Mouse (Mus musculus): ENCODE measurements around the gene Cacna1h. TPM values are rescaled to one million over a fixed set of nuclear protein-coding genes. Genes with fewer than 3 reads are reported as not detected.

Cacna1h gene
- polyA plus RNA-seq, 2 experiments = 0.50 to 1.2 TPM

DNA sequence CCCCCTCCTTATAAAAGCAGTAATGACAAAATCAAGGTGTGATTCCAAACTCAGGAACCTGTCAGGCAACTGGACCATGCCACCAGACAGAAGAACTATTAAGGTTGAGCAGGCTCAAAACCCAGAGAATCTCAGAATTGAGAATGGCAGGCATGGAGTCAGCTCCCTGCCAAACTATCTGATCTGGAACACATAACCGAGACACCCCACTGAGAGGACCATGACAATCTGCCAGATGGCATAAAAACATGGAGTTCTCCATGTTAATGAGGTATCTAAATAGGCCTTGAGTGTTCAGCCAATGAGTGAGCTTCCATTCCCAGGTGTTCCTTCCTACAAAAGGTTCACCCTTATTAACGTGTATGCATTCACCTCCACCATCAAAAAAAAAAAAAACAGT, 72.3 kb downstream of the Cacna1h start:
- no peak overlapping the region for H3K9ac ChIP-seq (replicated peaks)
- H3K27me3 ChIP-seq (ENCODE audit: control insufficient read depth, insufficient read depth, low read length) = no peaks in the 10 kb centered on the region
- TF ChIP-seq EP300 (IDR thresholded peaks at IDR 0.05; ENCODE audit: low read depth) = no peak
- no peak for TF ChIP-seq CTCF (IDR thresholded peaks at IDR 0.05; ENCODE audit: low read depth)

DNA sequence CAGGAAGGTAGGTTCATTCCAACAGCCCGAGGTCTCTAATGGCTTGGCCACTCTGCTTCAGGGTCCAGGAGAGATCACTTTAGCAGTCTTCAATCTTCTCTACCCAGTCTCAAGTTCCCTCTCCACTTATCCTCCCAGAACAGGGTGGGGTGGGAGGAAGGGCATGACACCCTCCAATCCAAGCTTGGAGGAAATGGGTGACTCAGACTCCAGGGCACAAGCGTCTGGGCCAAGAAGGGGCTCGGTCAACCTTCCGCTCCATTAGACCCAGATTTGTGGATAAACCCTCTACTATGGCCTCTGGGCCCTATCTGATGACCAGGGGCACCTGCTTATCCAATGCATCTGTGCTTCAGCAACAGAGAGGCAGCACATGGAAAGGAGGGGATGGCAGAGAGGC, 88.1 kb downstream of the Cacna1h start, which contains the start of gene Tpsab1:
Gene Tpsab1 (minus strand): TSS at position 101 of the 400 bp plus-strand sequence.
- no peak for ATAC-seq (ENCODE audit: insufficient read depth)
- Histone ChIP-seq H3K4me3 (ENCODE audit: insufficient read depth in 1 of 2, low read depth in 2 of 2, low read length in 2 of 2) (no peak within 1 kb of the TSS), H3K4me1 (replicated peaks; ENCODE audit: control insufficient read depth in 2 of 2, insufficient read depth in 2 of 2, low read length in 1 of 2) (peaks cover 0 to 3% of the 10 kb centered on the region in 2 experiments; a peak in 1 of 4 replicates), H3K4me2 (ENCODE audit: low read depth) (no peak within 1 kb of the TSS), H3K27ac (no peak within 1 kb of the TSS), H3K27me3 (ENCODE audit: control insufficient read depth, insufficient read depth, low read length) (no peaks in the 10 kb centered on the region), H3K36me3 (replicated peaks; ENCODE audit: control insufficient read depth, insufficient read depth, low read depth) (no peaks in the 10 kb centered on the region), H3K9ac (replicated peaks) (no peak within 1 kb of the TSS), H3K9me3 (ENCODE audit: control insufficient read depth, low read length) (no peaks in the 10 kb centered on the region)
- WGBS (ENCODE audit: insufficient replicate concordance) = 73% methylated on average over 4 of the region's 4 CpGs
- no peak for DNase-seq (ENCODE audit: low read depth in 3 of 3, low spot score in 3 of 3)
- TF ChIP-seq CTCF (IDR thresholded peaks at IDR 0.05; ENCODE audit: low read depth) (no peak), EP300 (IDR thresholded peaks at IDR 0.05; ENCODE audit: low read depth) (no peak)

More for the DNA sequence above, 72.3 kb downstream of the Cacna1h start:
- Histone ChIP-seq H3K4me1 (replicated peaks; ENCODE audit: control insufficient read depth in 2 of 2, insufficient read depth in 2 of 2, low read length in 1 of 2) (no peaks in the 10 kb centered on the region), H3K27ac (no peak overlapping the region), H3K4me2 (ENCODE audit: low read depth) (no peak overlapping the region), H3K36me3 (replicated peaks; ENCODE audit: control insufficient read depth, insufficient read depth, low read depth) (no peaks in the 10 kb centered on the region), H3K9me3 (ENCODE audit: control insufficient read depth, low read length) (no peaks in the 10 kb centered on the region), H3K4me3 (ENCODE audit: insufficient read depth in 1 of 2, low read depth in 2 of 2, low read length in 2 of 2) (no peak overlapping the region)
- no peak for DNase-seq (ENCODE audit: low read depth in 3 of 3, low spot score in 3 of 3)
- WGBS (ENCODE audit: insufficient replicate concordance) = 33% methylated on average over 2 of the region's 2 CpGs
- ATAC-seq (ENCODE audit: insufficient read depth) = no peak

DNA sequence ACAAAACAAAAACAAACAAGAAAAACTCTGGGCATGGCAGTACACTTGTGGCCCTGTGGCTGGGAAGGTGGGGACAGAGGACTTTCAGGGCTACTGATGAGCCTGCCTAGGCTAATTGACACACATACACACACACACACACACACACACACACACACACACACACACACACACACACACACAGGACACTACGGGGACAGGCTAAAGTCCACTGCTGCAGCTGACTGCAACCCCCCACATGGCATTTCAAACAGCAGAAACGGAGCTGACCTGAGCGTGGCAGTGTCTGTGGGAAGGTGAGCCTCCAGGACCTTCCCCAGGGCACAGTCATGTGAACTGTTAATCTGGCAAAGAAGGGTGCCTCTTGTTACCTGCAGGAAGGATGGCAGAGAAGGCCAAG, 92.1 kb downstream of the Cacna1h start:
- ATAC-seq (ENCODE audit: insufficient read depth) (peak; percentile 64), DNase-seq (ENCODE audit: low read depth in 3 of 3, low spot score in 3 of 3) (peak in 1 of 3 experiments; percentile 16)
- 36% methylated on average over 3 of the region's 3 CpGs for WGBS (ENCODE audit: insufficient replicate concordance)
- Histone ChIP-seq H3K4me1 (replicated peaks; ENCODE audit: control insufficient read depth in 2 of 2, insufficient read depth in 2 of 2, low read length in 1 of 2) (peaks cover 0 to 6% of the 10 kb centered on the region in 2 experiments; a peak in 1 of 4 replicates), H3K27ac (no peak overlapping the region), H3K9ac (replicated peaks) (no peak overlapping the region), H3K4me2 (ENCODE audit: low read depth) (no peak overlapping the region), H3K4me3 (ENCODE audit: insufficient read depth in 1 of 2, low read depth in 2 of 2, low read length in 2 of 2) (no peak overlapping the region), H3K27me3 (ENCODE audit: control insufficient read depth, insufficient read depth, low read length) (no peaks in the 10 kb centered on the region), H3K9me3 (ENCODE audit: control insufficient read depth, low read length) (no peaks in the 10 kb centered on the region), H3K36me3 (replicated peaks; ENCODE audit: control insufficient read depth, insufficient read depth, low read depth) (no peaks in the 10 kb centered on the region)
- no peak for TF ChIP-seq CTCF (IDR thresholded peaks at IDR 0.05; ENCODE audit: low read depth)
- no peak for TF ChIP-seq EP300 (IDR thresholded peaks at IDR 0.05; ENCODE audit: low read depth)

DNA sequence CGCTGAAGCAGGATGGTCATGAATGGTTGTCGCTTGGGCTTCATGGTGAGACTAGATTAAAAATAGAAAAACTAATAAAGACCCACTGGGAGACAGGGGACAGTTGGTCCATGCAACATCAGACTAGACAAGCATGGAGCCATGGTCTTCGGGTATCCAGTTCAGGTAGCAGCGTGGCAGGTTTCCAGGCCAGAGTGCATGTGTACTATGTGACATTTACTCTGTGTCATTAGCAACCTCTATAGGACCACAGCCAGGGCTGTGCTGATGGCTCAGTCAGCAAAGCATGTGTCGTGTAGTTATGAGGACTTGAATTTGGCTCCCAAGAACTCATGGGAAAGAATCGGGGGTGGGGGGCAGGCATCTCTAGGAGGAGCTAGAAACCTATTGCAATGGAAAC, 93.6 kb downstream of the Cacna1h start:
- no peak overlapping the region for H3K9ac ChIP-seq (replicated peaks)
- H3K27ac ChIP-seq = no peak overlapping the region
- ATAC-seq (ENCODE audit: insufficient read depth) (no peak), DNase-seq (ENCODE audit: low read depth in 3 of 3, low spot score in 3 of 3) (no peak)
- peaks cover 0 to 6% of the 10 kb centered on the region in 2 experiments; a peak in 1 of 4 replicates for H3K4me1 ChIP-seq (replicated peaks; ENCODE audit: control insufficient read depth in 2 of 2, insufficient read depth in 2 of 2, low read length in 1 of 2)
- H3K36me3 ChIP-seq (replicated peaks; ENCODE audit: control insufficient read depth, insufficient read depth, low read depth) = no peaks in the 10 kb centered on the region
- no peak overlapping the region for H3K4me2 ChIP-seq (ENCODE audit: low read depth)
- H3K27me3 ChIP-seq (ENCODE audit: control insufficient read depth, insufficient read depth, low read length) = no peaks in the 10 kb centered on the region
- no peak for TF ChIP-seq CTCF (IDR thresholded peaks at IDR 0.05; ENCODE audit: low read depth)
- TF ChIP-seq EP300 (IDR thresholded peaks at IDR 0.05; ENCODE audit: low read depth) = no peak
- H3K9me3 ChIP-seq (ENCODE audit: control insufficient read depth, low read length) = no peaks in the 10 kb centered on the region
- 55% methylated on average over 6 of the region's 6 CpGs for WGBS (ENCODE audit: insufficient replicate concordance)
- H3K4me3 ChIP-seq (ENCODE audit: insufficient read depth in 1 of 2, low read depth in 2 of 2, low read length in 2 of 2) = no peak overlapping the region

DNA sequence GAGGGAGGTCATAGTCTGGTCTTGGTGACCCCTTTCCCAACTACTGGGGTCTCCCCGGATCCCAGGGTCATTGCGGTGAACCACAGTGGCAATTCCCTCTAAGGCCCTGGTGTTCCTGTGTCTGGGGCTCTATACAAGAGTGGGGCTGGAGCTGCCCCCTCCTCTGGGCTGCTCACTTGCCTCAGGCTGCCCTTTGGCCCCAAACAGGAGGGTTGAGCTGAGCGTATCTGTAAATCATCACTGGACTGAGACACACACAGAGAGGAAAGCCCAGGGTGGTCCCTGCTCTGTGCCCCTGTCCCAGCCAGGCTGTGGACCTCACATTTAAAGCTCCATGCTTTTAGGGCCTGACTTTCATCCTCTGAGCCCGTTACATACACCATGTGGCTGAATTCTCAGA, 95.4 kb downstream of the Cacna1h start:
- WGBS (ENCODE audit: insufficient replicate concordance) = 58% methylated on average over 4 of the region's 4 CpGs
- Histone ChIP-seq H3K4me2 (ENCODE audit: low read depth) (no peak overlapping the region), H3K9me3 (ENCODE audit: control insufficient read depth, low read length) (no peaks in the 10 kb centered on the region), H3K27ac (no peak overlapping the region), H3K27me3 (ENCODE audit: control insufficient read depth, insufficient read depth, low read length) (no peaks in the 10 kb centered on the region), H3K9ac (replicated peaks) (no peak overlapping the region), H3K4me1 (replicated peaks; ENCODE audit: control insufficient read depth in 2 of 2, insufficient read depth in 2 of 2, low read length in 1 of 2) (peaks cover 0 to 6% of the 10 kb centered on the region in 2 experiments; a peak in 1 of 4 replicates), H3K4me3 (ENCODE audit: insufficient read depth in 1 of 2, low read depth in 2 of 2, low read length in 2 of 2) (no peak overlapping the region), H3K36me3 (replicated peaks; ENCODE audit: control insufficient read depth, insufficient read depth, low read depth) (no peaks in the 10 kb centered on the region)
- TF ChIP-seq EP300 (IDR thresholded peaks at IDR 0.05; ENCODE audit: low read depth) (no peak), CTCF (IDR thresholded peaks at IDR 0.05; ENCODE audit: low read depth) (no peak)
- DNase-seq (ENCODE audit: low read depth in 3 of 3, low spot score in 3 of 3) (peak in 1 of 3 experiments; percentile 11), ATAC-seq (ENCODE audit: insufficient read depth) (no peak; the same call in 1 of the 2 replicates)

Data from liver, embryonic 14.5 days (tissue).